Mouse (Mus musculus) cerebellum, adult 18-20 months (tissue): Measurements from ENCODE around the gene Btbd18.
"Not testable (repeated sequence)": the region's sequence is repeated elsewhere in the genome, so short reads cannot be mapped to it uniquely, and the experiment has no call there.

Source experiments
- DNase-seq, 2 experiments: peaks; one replicate each; pipeline ENCODE4 v3.0.0; 2021

Gene Btbd18

DNA sequence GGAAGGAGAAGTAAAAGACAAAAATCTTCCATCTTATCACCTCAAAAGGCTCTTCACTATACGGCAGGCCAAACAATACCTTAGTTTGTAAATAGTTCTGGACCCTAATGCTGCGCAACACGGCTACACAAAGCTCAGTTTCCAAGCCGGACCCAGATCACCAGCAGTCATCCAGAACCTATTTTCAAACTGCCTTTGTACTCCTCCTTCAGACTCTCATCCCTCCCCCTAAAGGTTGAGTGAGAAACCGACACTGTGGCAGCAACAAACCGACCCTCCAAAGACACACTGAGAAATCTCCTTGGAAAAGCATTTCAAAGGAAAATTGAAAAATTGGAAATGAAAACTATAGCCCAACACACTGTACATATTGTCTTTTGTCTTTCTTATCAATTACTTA lies 10.5 kb upstream of the Btbd18 start:
- DNase-seq: peak in 1 of 2 experiments; percentile 20

DNA sequence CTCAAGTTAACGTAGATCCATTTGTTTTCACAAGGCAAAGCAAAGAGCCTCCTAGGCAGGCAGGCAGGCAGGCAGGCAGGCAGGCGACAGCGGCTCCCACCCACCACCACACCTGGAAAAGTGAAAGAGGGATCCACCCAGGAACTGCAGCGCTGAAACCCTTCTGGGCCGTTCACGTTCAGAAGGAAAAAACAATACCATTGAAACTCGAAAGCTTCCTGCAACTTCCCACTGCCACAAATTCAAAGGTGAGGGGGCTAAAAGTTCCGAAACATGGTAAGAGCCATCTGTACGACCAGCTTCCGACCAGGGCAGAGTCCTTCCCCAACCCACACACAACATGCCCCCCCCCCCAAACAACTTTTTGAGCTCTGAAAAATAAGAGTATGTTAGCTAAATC lies 9.2 kb upstream of the Btbd18 start:
- DNase-seq: peak in 1 of 2 experiments; percentile 33

DNA sequence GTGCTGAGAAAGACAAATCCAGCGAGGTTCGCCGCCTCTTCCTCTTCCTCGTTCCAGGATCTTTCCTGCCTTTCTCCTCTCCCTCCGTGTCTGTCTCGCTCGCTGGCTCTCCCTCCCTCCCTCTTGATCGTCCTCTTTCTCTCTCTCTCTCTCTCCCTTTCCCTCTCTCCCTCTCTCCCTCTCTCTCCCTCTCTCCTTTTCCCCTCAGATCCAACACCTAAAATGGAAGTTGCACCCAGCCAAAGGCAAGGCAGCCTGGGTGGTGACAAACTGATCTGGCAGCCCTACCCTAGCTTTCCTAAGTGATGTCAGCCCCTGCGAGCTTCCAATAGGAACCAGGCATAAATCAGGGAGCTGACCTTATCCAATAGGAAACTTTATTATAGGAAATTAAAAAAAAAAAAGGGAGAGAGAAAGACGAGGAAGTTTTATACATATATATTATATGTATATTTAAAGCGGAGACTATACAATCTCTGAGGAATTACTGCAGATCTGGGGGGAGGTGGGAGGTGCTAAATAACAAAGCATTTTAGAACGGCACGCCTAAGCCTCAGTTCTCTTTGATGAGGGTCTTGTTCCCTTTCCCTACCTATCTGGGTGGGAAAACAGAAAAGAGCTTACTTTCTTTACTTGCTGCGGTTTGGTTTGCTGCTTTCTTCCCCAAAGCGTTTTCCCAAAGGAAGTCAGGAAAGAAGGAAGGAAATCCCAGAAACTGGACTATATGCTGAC lies 8.2 kb upstream of the Btbd18 start, which contains the start of gene Ctnnd1:
TSS of gene Ctnnd1 (minus strand) at position 302 of the 732 bp plus-strand sequence.
- peak; percentile 84 to 89 for DNase-seq

DNA sequence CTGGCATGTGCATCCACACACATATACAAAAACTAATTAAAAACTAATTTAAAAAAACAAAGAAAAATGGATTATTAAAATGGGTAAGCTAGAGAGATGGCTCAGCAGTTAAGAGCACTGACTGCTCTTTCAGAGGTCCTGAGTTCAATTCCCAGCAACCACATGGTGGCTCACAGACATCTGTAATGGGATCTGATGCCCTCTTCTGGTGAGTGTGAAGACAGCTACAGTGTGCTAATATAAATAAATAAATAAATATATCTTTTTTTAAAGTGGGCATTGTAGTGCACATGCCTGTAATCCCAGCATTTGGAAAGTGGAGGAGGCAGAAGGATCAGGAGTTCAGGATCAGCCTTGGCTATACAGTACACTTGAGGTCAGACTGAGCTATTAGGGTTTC lies 5.5 kb upstream of the Btbd18 start:
- DNase-seq: no peak

DNA sequence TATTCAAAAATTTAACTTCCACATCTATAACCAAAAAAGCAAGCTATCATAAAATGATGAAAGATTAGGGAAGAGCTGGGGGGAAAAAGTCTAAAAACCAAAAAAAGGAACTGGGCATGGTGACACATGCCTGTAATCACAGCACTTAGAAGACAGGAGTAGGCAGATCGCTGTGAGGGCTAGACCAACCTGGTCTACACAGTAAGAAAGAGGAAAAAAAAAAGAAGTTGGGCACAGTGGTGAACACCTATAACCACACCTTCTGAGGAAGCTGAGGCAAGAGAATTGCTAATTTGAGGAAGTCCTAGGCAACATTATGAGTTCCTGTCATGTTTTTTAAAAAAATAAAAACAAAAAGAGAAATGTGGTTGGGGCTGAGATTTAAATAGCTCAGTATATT lies 3.0 kb upstream of the Btbd18 start:
- no peak for DNase-seq

DNA sequence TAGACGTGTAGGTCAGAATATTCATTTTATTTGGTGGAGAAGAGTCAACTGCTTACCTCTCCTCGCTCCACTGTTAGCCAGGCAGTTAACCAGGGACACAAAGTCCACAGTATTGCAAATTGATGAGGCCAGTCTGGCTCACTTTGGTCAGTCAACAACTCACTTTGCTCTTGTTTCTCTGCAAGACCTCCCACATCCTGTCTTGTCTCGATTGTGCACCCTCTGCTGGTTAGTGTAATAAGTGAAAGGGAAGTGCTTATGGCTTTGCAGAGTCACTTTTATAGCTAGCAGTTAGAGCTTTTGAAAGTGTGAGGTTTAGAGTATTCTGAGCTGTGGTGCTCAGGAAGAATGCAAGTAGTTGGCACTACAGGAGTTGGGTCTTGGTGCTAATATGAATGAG lies 1.4 kb downstream of the Btbd18 start:
- peak in 1 of 2 experiments; percentile 24 for DNase-seq

DNA sequence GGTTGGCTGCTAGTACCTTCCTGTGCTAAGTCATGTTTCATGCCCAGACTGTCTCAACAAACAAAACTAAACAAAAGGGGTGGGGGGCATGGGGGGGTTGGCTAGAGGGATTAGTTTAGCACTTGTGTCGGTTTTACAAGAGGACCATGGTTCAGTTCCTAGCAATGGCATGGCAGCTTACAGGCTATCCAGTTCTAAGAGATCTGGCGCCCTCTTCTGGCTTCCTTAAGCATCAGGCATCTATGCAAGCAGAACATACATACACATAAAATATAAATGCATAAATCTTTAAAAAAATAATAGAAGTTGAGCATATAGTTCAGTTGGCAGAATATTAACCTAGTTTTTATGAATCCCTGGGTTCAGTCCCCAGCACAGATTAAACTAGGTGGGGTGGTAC lies 4.0 kb downstream of the Btbd18 start:
- peak; percentile 36 to 45 for DNase-seq

DNA sequence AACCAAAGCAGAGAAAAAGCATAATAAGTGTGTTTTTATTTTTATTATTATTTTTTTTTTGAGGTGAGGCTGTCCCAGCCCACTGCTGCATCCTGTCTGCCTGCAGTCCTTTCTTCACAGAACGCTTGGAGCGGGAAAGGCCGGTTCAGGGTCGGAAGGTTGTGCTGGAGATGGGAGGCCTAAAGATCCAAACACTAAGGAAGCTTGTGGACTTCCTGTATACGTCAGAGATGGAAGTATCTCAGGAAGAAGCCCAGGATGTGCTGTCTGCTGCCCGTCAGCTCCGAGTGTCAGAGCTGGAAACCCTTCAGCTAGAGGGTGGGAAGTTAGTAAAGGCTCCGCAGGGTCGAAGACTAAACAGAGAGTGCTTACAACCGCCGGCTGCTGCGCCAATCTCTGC lies 7.2 kb downstream of the Btbd18 start:
- DNase-seq: no peak

DNA sequence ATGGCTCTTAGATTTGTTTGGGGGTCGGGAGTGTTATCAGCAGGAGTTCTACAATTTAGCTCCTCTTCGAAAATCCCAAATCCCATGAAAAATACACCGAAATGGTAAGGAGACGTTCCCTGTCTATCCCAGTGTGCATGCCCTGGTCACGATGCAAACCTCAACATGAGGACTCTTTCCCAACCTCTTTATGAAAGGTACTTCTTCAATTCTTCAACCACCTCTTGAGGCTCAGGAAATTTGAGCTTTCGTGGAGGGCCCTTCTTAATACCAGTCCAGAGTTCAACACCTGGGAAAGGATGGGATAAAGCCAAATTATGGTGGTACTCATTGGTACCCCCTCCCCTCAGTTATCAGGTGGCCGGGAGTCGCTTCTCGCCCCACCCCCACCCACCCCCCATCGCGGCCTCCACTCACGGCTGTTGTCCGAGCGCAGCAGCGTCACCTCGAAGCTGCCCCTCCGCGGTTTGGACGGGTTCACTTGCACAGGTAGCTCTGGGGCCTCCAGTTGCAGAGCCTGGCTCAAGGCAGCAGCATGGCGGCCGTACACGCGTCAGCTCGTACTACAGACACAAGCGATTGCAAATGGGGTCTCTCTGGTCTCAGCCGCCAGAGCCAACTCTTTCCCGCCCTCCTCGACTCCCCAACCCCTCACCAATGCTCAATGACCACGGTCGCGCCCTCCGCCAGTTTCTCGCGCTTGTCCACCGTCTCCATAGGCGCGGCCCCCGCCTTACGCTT lies 11.1 kb downstream of the Btbd18 start:
- peak in 1 of 2 experiments; percentile 50 for DNase-seq

DNA sequence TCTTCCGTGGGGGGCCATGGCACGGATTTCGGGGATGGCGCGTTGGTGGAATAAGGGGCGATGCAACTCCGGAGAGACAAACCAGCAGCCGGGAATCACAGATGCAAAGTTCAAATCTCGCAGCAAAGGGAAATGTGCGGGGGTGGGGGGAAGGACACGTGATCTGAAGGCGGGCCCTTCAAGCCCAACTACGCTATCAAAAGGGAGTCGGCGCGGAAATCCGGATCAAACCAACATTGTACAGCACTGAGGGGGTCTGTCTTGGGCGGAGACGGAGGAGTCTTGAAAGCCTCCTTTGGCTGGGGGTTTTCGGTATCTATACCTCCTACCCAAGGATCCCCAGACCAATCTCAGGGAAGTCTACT lies 11.7 kb downstream of the Btbd18 start, which contains the start of gene Selenoh:
TSS of gene Selenoh (minus strand) at position 202 of the 365 bp plus-strand sequence.
- peak; percentile 77 to 83 for DNase-seq

DNA sequence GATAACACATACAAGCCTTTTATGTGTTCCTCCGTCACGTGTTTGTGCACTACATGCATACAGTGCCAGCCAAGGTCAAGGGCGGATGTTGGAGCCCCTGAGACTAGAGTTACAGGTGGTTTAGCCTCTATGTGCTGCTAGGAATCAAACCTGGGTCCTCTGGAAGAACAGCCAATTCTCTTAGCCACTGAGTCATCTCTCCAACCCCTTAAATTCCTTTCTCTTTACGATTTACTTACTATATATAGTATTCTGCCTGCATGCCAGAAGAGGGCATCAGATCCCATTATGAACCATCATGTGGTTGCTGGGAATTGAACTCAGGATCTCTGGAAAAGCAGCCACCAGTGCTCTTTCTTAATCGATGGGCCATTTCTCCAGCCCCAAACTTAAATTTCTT lies 12.7 kb downstream of the Btbd18 start:
- not testable (repeated sequence) for DNase-seq

DNA sequence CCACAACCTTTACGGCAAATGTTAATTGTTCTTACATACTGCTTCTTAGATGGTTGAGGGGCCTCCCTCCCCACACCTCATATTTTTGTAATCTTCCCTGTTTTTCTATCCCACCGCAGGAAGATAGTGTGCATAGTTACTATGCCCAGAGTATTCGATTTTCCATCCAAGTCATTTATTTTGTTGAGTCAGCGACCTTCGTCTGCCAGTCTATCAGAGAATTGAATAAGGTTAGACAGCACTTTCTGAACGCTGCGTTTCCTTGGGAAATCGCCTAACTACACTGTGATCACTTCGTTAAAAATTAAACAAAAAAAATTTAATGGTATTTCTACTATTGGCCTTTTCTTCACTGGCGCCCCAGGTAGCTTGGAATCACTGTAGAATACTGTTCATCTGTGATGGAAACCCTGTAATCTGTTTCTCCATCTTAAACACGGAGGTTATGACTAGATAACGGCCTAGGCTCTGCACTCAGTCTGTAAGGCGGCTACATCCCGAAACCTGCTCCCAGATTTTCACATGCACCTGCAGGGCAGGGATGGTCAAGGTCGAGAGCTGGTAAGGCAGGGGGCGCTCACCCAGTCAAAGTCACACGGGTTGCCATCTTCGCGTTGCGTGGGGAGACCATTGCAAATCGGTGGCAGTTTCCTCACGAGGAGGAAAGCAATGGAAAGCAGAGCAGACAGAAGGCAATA lies 18.5 kb downstream of the Btbd18 start:
- no peak for DNase-seq

DNA sequence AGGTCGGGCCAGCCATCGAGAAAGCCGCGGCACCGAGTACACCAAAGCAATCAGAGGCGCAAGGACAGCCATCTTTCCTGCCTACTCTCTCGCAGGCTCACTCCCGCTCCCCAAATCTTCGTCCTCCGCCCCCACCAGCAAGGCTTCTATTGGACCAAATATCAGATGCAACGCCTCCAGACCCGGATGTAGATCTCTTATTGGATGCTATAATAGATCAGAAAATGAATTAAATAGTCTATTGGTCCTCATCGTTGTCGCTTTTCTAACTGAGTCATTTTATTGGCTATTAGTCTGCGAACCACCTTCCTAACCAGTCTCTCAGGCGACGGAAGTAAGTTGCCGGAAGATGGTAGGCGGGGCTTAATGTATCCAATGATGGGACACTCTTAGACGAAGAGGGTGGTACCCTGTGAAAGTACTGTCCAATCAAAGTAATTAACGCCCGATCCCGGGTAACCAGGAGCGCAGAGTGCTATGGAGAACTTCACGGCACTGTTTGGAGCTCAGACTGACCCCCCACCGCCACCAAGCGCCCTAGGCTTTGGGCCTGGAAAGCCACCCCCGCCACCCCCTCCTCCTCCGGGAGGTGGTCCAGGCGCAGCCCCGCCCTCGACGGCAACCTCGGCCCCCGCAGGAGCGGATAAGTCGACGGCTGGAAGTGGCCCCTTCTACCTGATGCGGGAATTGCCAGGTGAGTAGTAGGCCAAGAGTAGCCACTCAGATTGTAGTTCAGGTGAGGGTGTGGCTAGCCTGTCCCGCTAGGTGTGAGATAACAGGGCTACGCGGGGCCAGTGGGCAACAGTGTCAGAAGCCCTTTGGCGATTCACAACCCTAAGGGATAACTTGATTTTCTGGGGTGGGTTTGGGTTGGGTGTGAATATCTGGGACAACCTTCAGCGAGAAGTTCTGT lies 19.3 kb downstream of the Btbd18 start, which contains the start of the genes Gm28635 and Med19:
TSS of gene Gm28635 (minus strand) at position 74 of the 913 bp plus-strand sequence.
TSS of gene Med19 (plus strand) at position 435 of the 913 bp plus-strand sequence.
- peak; percentile 89 to 98 for DNase-seq

DNA sequence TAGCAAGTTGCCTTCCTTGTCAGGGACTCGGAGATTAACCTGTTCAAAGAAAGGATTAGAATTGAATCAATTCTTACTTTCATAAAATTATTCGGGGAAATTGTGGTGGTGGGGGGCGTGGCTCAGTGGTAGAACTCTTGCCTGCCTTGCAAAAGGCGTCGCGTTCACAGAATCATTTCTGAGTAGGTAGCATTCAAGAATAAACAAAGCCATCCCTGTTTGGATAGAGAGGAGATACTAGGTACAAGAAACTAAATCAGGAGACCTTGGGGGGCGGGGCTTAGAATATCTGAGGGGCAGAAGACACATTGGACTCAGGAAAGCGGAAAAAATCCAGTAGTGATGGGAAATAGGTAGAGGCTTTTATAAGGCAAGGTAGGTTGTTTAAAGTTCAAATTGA lies 20.1 kb downstream of the Btbd18 start, which contains the start of gene Tmx2:
TSS of gene Tmx2 (minus strand) at position 125 of the 400 bp plus-strand sequence.
- no peak for DNase-seq

DNA sequence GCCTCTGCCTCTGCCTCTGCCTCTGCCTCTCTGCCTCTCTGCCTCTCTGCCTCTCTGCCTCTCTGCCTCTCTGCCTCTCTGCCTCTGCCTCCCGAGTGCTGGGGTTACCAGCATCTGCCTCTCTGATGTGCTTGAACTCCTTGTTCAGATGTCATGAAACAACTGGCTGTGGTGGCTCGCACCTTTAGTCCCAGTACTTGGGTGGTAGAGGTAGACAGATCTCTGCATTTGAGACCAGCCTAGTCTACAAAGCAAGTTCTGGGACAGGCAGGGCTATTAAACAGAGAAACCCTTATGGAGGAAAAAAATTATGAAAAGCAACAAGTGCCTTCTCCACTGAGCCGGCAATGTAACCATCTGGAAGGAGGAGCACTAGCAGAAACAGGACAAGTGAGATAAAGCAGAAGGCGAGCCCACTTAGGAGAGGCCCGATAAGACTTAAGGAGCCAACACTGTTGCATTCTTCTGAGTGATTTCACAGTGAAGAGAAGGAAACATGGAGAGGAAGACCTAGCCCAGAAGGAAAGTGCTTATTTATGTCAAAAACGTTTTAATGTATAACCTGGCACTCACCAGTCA lies 23.8 kb downstream of the Btbd18 start:
- no peak for DNase-seq

DNA sequence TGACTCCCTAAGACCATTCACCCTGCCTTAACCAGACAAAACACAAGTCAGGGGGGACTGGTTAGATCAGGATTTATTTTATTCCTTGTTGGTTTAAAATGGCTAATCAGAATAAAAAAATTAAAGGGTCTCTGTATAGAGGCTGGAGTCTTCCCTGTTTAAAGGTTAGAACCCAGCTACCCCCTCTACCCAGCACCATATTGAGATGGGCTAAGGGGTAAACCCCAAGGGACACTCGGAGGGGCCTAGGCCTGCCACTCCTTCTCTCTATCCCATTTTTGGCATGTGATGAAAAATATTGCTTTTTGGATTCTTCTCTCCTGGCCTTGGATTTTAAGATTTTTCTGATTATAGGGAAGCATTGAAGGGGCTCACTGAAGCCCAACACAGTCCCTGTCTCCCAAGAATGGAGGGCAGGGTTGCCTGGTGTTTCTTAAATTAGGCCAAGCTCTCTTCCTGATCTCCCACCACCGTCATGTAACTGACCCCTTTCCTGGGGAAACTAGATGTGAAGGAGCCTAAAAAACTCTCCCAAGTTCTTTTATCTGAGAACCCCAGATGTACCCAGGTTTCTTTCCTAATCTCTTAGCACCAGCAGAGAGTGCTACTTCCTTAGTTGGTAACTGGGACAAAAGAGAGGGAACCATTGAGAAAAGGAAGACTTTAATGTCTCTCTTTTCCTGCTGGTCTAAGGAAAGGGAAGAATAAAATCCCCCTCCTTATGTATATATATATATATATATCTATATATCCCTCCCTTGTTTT lies 29.4 kb downstream of the Btbd18 start:
- no peak for DNase-seq

DNA sequence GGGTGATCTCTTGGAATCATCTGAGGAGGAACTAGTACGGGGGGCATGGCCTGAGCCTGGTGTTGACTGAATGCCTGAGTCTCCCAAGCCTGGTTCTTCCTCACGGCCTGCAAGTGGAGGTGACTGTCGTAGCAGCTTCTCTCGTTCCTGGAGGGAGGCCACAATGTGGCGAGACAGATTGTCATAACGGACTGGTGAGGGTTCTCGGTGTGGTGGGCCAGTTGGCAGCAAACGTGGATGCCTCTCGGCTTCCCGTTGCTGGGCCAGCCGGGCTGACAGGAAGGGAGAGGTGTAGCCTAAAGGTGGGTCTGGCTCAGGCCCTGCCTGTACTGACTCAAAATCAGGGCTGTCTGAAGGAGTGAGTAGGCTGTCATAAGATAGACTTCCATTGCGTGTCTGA lies 31.2 kb downstream of the Btbd18 start:
- peak; percentile 32 to 36 for DNase-seq

DNA sequence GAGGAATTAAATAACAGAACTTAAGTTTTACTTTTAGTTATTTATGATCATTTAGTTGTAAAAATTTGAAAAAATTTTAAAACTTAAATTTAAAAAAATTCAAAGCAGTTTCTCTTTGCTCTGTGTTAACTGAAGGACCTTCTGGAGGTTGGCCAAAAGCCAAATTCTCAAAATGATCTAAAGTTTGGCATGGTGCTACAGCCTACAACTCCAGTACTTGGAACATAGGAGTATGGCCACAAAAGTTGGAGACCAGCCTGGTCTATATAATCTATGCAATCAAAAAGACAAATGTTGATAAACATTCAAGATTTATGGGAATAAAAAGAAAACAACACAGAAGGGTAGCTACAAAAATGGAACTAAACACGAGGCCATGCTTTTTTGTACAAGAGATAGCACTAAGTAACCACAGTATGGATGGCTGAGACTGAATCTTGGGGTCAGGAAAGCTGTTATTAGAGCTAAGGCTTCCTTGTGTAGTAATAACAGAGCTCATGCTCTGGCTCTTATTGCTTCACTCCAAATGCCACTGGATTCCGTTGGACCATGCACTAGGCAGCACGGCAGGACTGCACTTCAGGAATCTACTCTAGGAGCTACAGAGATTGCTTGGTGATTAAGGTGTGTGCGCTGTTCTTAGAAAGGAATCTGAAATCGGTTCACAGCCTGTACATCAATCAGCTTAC lies 36.3 kb downstream of the Btbd18 start:
- DNase-seq: no peak

DNA sequence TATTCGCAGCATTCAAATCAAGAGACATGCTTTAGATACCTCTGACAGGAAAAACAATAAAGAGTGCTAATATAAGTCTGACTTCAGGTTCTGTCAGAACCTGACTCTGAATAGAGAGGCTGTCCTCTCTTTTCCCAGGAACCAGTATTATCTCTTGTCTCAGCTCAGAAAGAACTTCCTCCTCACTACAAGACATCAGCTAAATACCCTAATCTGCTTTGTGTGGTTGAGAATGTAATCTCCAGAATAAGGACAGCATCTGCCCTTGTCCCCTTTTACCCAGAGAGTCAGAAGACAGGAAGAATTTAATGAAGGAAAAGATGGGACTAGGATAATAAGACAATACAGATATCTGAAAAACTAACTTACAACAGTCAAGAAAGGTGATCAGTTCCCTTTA lies 44.6 kb downstream of the Btbd18 start:
- DNase-seq: no peak

DNA sequence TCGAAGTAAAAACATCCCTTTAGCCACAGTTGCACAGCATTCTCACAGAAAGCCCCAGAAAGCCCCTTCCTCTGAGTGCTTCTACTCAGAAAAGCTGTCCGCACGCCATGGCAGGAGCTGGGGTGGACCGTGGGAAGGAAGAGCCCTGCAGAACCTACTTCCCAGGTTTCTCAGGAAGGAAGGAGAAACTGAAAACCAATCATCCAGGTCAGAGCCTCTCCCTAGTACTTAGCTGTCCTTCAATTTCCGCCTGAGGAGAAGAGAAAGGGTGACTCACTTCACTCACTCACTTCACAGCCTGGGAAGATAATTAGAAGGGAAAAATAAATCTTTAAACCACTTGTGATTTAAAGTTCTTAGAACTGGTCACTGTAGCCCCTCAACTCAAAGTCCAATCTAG lies 45.5 kb downstream of the Btbd18 start:
- DNase-seq: no peak
